Mouse (Mus musculus) frontal cortex, postnatal 25 days (tissue): Measurements from ENCODE around the gene Pusl1.
A peak's percentile ranks its signal among the peaks of the same experiment; 100 is the strongest.

ENCODE experiments used
- DNase-seq, 2 experiments: peaks; one replicate each; pipeline ENCODE4 v3.0.0; 2022; ENCODE audit warnings: low spot score in 2 of 2

The Pusl1 gene

GRCm38 (mm10) chr4:155887674-155888073 lies 3.9 kb downstream of the Pusl1 start:
- DNase-seq = peak in 1 of 2 experiments; percentile 2

- DNase-seq = no peak
Measured at GRCm38 (mm10) chr4:155886330-155886729, 5.3 kb downstream of the Pusl1 start.

DNA sequence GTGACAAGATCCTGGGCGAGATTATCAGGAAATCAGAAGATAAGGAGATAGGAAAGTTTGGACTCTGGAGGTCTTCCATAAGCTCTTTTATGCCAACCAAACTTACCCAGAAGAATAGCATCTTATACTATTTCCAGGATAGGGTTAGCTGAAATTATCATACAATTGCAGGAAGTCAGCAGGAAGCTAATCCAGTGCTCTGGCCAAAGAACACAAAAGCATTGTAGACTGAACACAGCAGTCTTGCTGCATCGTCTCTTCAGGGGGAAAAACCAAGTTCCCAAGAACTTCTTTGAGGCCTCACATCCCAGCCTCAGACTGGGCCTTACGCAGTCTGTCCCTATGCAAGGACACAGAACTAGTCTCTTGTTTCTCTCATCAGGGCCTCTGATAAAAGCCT lies 8.0 kb downstream of the Pusl1 start:
- no peak for DNase-seq

- no peak for DNase-seq
Measured at GRCm38 (mm10) chr4:155871404-155871803, 20.2 kb downstream of the Pusl1 start.

GRCm38 (mm10) chr4:155869317-155870033 lies 22.1 kb downstream of the Pusl1 start, which contains the start of the genes Cptp and Ints11:
Gene Cptp, minus strand, starts transcription at chr4:155869440.
Gene Ints11, plus strand, starts transcription at chr4:155869546.
- peak; percentile 89 to 93 for DNase-seq

GRCm38 (mm10) chr4:155868614-155869298 lies 22.8 kb downstream of the Pusl1 start:
- DNase-seq = no peak

GRCm38 (mm10) chr4:155863001-155863400 lies 28.6 kb downstream of the Pusl1 start, which contains the start of gene Tas1r3:
Gene Tas1r3, minus strand, starts transcription at chr4:155863362.
- DNase-seq = no peak

- DNase-seq = no peak
Measured at GRCm38 (mm10) chr4:155861787-155862186, 29.8 kb downstream of the Pusl1 start.

- DNase-seq = no peak
Measured at GRCm38 (mm10) chr4:155859318-155859717, 32.3 kb downstream of the Pusl1 start.

DNA sequence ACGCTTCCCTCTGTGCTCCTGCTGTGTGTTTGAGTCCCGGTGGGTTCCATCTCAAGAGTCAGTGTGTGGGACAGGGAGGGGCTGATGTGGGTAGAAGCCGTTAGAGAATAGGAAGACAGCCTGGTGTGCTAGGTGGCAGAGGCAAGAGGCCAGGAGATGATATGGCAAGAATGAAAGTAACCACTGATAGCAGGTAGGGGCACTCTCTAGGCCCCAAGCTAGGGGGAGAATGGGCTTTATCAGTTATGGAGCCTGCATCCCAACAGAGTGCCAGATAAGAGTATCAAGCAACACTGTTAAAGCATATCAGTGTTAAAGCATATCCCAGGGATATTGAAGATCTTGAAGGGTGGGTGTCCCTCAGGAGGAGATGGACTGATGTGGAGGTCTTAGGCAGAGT lies 34.7 kb downstream of the Pusl1 start:
- DNase-seq = no peak

GRCm38 (mm10) chr4:155856071-155856470 lies 35.5 kb downstream of the Pusl1 start:
- DNase-seq = no peak

GRCm38 (mm10) chr4:155854991-155855390 lies 36.6 kb downstream of the Pusl1 start:
- DNase-seq = no peak

- DNase-seq = no peak
Measured at GRCm38 (mm10) chr4:155853421-155853820, 38.2 kb downstream of the Pusl1 start.

DNA sequence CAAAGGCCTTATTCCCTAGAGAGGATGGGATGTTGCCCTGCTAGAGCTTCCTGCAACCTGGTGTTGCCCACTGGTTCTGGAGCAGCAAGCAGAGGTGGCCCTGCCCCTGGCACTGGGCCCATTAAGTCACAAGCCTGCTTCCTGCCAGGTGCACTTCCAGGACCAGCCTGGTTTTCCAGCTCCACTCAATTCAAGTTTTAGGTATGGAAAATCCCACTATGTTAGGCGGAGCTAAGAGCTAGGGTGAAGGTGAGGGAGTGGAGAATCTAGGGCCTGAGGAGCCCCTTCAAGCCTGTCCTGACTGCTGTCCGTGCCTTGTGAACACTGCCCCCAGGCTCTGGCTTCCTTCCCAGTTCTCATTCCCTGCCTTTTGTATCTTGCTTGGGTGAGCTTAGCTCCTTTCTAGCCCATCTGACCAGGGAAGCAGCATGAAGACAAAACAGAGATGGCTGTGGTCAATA lies 39.6 kb downstream of the Pusl1 start:
- DNase-seq = no peak

- DNase-seq = no peak
Measured at GRCm38 (mm10) chr4:155851368-155851767, 40.2 kb downstream of the Pusl1 start.

- no peak for DNase-seq
Measured at GRCm38 (mm10) chr4:155849792-155850451, 41.7 kb downstream of the Pusl1 start.

DNA sequence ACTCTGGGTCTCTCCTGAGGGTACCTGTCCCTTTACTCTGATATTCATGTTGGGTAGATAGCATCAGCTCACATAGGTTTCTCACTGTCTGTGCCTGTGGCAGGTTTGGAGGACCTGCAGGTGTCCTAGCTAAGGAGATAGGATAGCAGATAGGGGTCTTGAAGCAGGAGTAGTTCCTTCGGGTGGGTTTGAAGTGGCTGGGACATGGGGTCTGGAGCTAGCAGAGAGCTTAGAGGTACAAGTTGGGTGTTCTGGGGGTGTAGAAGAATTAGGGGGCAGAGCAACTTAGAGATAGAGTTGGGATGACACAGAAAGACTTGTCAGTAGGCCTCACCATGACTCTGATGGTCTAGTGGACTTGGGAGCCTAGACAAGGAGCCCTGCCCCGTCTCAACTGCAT lies 42.2 kb downstream of the Pusl1 start:
- no peak for DNase-seq

GRCm38 (mm10) chr4:155848434-155849095 lies 43.0 kb downstream of the Pusl1 start:
- DNase-seq = no peak

GRCm38 (mm10) chr4:155847591-155848352 lies 43.8 kb downstream of the Pusl1 start:
- no peak for DNase-seq

DNA sequence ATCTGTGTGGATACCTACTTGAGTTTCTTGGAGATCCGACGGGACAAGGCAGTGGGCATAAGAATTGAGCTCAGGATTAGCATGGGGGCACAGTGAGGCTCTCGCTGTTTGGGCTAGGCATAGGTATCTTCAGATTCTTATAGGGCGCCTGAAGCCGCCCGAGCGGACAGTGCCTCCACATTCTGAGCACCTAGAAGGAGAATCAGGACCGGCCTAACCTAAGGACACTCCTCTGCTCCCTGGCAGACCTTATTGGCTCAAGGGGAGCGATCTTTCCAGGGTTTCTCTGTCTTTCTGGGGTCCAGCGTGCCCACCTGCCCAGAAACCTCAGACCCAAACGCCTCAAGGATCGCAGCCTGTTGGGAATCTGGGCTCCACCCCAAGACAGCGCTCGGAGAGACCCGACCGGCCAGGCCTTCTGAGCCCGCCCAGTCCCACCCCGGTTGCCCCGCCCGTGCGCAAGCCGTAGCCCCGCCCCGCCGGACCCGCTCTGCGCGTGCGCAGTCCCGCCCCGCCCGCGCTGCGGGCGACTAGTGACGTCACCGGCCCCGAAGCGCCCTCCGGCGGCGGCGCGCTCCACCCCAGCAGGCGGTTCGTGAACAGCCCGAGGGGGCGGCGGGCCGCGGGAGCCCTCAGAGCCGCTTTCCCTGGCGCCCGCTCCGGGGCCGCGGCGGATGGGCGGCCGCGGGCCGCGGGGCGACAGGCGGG lies 44.6 kb downstream of the Pusl1 start, which contains the start of gene Dvl1:
TSS of gene Dvl1 (plus strand) at position 532 of the 708 bp plus-strand sequence.
- peak; percentile 84 to 93 for DNase-seq
